Mouse (Mus musculus): Measurements from ENCODE around the gene Wdfy3. TPM values are rescaled to one million over a fixed set of nuclear protein-coding genes. Genes with fewer than 3 reads are reported as not detected.

Wdfy3 gene
- polyA plus RNA-seq, 1 experiment from 2014 or later, result 29.0 TPM

DNA sequence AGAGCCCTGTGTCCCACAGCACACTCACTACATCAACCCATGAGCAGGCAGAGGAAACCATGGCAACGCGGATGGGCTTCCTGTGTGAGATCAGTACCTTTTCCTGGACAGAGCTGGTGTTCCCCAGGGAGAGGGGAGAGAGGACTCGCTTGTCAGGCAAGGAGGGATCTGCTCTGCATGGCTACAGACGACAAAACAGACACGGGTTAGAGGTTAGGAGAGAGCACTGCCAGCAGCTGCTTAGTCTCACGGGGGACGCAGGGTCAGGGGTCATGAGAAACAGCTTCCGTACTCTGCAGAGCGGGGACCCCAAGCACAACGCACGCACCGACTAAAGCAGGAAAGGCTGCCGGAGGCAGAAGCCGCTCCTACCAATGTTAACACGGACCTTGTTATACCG, 133.8 kb downstream of the Wdfy3 start:
- H3K36me3 ChIP-seq (ENCODE audit: control insufficient read depth, insufficient read depth, low read length), result peaks cover 8% of the 10 kb centered on the region
- H3K27ac ChIP-seq (ENCODE audit: low read depth, low read length), result no peak overlapping the region
- WGBS, result 57% methylated on average over 16 of the region's 16 CpGs
- 0 out of 2 replicates have a peak, but pooled peaks have one; percentile 35 for ATAC-seq (ENCODE audit: insufficient read depth, low FRiP score, low TSS enrichment)
- no peak overlapping the region for H3K4me2 ChIP-seq (ENCODE audit: low read depth)
- DNase-seq (ENCODE audit: low spot score), result peak; percentile 43
- no peaks in the 10 kb centered on the region for H3K9me3 ChIP-seq (ENCODE audit: control insufficient read depth, low read length)
- no peak overlapping the region for H3K9ac ChIP-seq (ENCODE audit: low read length)
- H3K27me3 ChIP-seq (ENCODE audit: control insufficient read depth, insufficient read depth, low read length), result no peaks in the 10 kb centered on the region
- no peak overlapping the region for H3K4me3 ChIP-seq (ENCODE audit: low read depth, low read length)
- H3K4me1 ChIP-seq (ENCODE audit: control insufficient read depth, insufficient read depth, low read length), result no peaks in the 10 kb centered on the region

DNA sequence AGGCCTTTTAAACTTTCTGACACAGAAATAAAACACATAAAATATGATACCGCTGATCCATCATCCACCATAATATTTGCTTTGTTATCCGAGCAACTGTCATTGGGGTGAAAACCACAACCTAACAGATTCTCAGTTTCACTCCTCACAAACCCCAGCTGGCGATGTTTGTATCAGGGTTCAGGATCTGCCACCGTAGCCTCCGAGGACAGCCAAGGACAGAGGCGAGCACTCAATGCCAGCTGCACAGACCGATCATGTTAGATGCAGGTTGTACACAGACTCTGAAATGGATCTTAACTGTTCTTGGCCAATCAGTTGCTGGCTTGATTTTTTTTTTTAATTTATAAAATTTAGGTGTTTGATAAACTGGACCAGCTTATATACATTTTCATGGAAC, 135.1 kb downstream of the Wdfy3 start:
- Histone ChIP-seq H3K36me3 (ENCODE audit: control insufficient read depth, insufficient read depth, low read length) (peaks cover 16% of the 10 kb centered on the region; the same call in 1 of the 2 replicates), H3K4me1 (ENCODE audit: control insufficient read depth, insufficient read depth, low read length) (no peaks in the 10 kb centered on the region), H3K4me2 (ENCODE audit: low read depth) (no peak overlapping the region), H3K9ac (ENCODE audit: low read length) (no peak overlapping the region), H3K9me3 (ENCODE audit: control insufficient read depth, low read length) (no peaks in the 10 kb centered on the region), H3K27ac (ENCODE audit: low read depth, low read length) (no peak overlapping the region), H3K27me3 (ENCODE audit: control insufficient read depth, insufficient read depth, low read length) (no peaks in the 10 kb centered on the region), H3K4me3 (ENCODE audit: low read depth, low read length) (no peak overlapping the region)
- no peak for ATAC-seq (ENCODE audit: insufficient read depth, low FRiP score, low TSS enrichment)
- no peak for DNase-seq (ENCODE audit: low spot score)
- 89% methylated on average over 7 of the region's 7 CpGs for WGBS

DNA sequence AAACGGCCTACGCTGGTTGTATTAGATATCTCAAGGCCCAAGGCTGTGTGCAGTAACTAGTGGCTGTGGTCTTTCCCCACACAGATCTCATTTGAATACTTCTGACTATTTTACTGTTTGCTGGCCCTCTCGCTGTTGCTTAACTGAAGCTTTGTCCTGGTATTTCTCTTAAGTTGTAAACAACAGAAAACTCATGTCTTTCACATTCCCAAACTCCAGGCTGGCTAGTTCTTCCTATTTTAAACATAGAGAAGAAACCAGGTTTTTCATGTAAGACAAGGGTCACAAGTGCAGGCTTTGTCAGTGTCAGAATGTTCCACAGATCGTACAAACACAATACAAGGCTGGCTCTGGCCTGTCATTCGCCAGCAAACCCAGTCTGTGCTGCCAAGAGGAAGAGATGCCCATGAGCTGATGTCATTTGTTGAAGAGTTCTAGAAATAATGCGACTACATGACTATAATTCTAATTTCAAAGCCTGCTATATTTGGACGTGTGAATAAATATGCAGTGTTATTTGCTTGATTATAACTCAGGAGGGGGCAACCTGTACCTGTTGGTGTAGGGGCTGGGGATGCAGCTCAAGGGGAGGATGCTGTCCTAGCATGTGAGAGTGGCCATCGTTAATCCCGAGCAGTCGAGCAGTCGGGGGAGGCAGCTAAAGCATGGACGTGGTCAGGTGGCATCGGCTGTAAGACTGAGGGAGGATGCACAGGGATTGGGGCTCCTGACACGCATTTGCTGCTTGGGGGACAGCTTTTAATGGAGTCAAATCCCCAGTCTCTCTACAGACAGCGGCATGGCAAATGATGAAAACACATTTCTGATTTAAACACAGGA, 136.5 kb downstream of the Wdfy3 start:
- WGBS, result 88% methylated on average over 15 of the region's 15 CpGs
- H3K9me3 ChIP-seq (ENCODE audit: control insufficient read depth, low read length), result no peaks in the 10 kb centered on the region

DNA sequence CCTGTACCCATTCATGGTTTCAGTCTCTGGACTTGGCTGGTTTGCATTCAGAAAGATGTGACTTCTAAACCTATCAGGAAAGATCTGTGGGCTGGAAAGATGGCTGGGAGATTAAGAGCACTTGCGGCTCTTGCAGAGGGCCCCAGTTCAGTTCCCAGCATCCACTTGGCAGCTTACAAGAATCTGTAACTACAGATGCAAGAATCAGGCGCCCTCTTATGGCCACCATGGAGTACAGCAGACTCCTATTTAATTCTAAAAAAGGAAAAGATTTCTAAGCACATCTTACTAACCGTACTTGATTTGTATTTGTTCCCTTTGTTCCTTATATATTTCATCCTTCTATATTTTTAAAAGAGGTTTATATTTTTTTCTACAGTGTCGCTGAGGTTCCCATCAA, 137.7 kb downstream of the Wdfy3 start:
- H3K36me3 ChIP-seq (ENCODE audit: control insufficient read depth, insufficient read depth, low read length), result peaks cover 16% of the 10 kb centered on the region; the same call in 1 of the 2 replicates
- no peaks in the 10 kb centered on the region for H3K9me3 ChIP-seq (ENCODE audit: control insufficient read depth, low read length)
- ATAC-seq (ENCODE audit: insufficient read depth, low FRiP score, low TSS enrichment) (no peak), DNase-seq (ENCODE audit: low spot score) (no peak)
- no peak overlapping the region for H3K9ac ChIP-seq (ENCODE audit: low read length)
- no peak overlapping the region for H3K4me3 ChIP-seq (ENCODE audit: low read depth, low read length)
- WGBS, result 67% methylated on average over 4 of the region's 4 CpGs
- no peak overlapping the region for H3K27ac ChIP-seq (ENCODE audit: low read depth, low read length)
- H3K4me1 ChIP-seq (ENCODE audit: control insufficient read depth, insufficient read depth, low read length), result no peaks in the 10 kb centered on the region
- H3K4me2 ChIP-seq (ENCODE audit: low read depth), result no peak overlapping the region
- no peaks in the 10 kb centered on the region for H3K27me3 ChIP-seq (ENCODE audit: control insufficient read depth, insufficient read depth, low read length)

More for the DNA sequence above, 136.5 kb downstream of the Wdfy3 start:
- Histone ChIP-seq H3K36me3 (ENCODE audit: control insufficient read depth, insufficient read depth, low read length) (peaks cover 17% of the 10 kb centered on the region; the same call in 1 of the 2 replicates), H3K9ac (ENCODE audit: low read length) (no peak overlapping the region), H3K4me2 (ENCODE audit: low read depth) (no peak overlapping the region), H3K4me3 (ENCODE audit: low read depth, low read length) (no peak overlapping the region), H3K4me1 (ENCODE audit: control insufficient read depth, insufficient read depth, low read length) (no peaks in the 10 kb centered on the region), H3K27ac (ENCODE audit: low read depth, low read length) (no peak overlapping the region), H3K27me3 (ENCODE audit: control insufficient read depth, insufficient read depth, low read length) (no peaks in the 10 kb centered on the region)
- ATAC-seq (ENCODE audit: insufficient read depth, low FRiP score, low TSS enrichment) (no peak), DNase-seq (ENCODE audit: low spot score) (no peak)

DNA sequence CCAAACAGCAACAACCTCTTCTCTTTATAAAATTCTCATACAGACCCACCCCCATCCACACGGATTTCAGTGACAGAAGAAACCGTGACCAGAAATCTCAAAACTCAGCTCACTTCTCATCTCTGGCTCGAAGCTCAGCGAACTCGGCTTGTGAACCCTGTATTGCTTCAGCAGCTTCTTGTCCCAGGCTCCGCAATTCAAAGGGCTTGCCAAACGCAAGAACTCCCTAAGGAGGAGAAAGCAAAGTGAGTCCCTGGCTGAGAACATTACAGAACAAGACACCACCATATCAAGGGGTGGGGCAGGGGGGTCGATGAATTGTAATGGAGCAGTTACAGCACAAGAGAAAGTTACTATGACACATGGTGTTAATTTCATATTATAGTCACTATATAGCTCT, 143.4 kb downstream of the Wdfy3 start:
- H3K27me3 ChIP-seq (ENCODE audit: control insufficient read depth, insufficient read depth, low read length), result no peaks in the 10 kb centered on the region
- no peak overlapping the region for H3K4me2 ChIP-seq (ENCODE audit: low read depth)
- H3K4me1 ChIP-seq (ENCODE audit: control insufficient read depth, insufficient read depth, low read length), result peaks cover 3% of the 10 kb centered on the region; the same call in 1 of the 2 replicates
- 93% methylated on average over 8 of the region's 8 CpGs for WGBS
- DNase-seq (ENCODE audit: low spot score) (no peak), ATAC-seq (ENCODE audit: insufficient read depth, low FRiP score, low TSS enrichment) (no peak)
- no peak overlapping the region for H3K4me3 ChIP-seq (ENCODE audit: low read depth, low read length)
- no peak overlapping the region for H3K9ac ChIP-seq (ENCODE audit: low read length)
- no peaks in the 10 kb centered on the region for H3K9me3 ChIP-seq (ENCODE audit: control insufficient read depth, low read length)
- H3K27ac ChIP-seq (ENCODE audit: low read depth, low read length), result no peak overlapping the region
- H3K36me3 ChIP-seq (ENCODE audit: control insufficient read depth, insufficient read depth, low read length), result peaks cover 11% of the 10 kb centered on the region

DNA sequence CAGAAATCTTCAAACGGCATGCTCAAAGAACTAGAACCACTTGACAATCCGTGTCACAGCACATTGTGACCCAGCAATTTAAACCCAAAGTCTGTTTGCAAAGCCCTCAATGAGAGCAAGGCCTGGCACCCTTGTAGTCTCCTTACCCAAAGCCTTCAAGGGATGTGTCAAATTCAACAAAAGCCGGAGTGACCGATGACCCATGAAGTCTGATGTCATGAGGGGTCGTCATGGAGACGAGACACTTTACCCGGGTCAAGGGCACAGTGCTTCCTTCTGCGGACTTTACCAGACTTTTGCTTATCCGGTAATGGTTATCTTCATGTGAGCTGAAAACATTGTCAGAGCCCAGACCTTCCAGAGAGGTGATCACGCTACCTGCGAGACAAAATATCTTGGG, 146.0 kb downstream of the Wdfy3 start:
- H3K4me1 ChIP-seq (ENCODE audit: control insufficient read depth, insufficient read depth, low read length), result peaks cover 3% of the 10 kb centered on the region; the same call in 1 of the 2 replicates
- ATAC-seq (ENCODE audit: insufficient read depth, low FRiP score, low TSS enrichment) (no peak), DNase-seq (ENCODE audit: low spot score) (peak; percentile 26)
- H3K27ac ChIP-seq (ENCODE audit: low read depth, low read length), result no peak overlapping the region
- WGBS, result 50% methylated on average over 11 of the region's 11 CpGs
- H3K9me3 ChIP-seq (ENCODE audit: control insufficient read depth, low read length), result no peaks in the 10 kb centered on the region
- H3K36me3 ChIP-seq (ENCODE audit: control insufficient read depth, insufficient read depth, low read length), result peaks cover 14% of the 10 kb centered on the region
- no peak overlapping the region for H3K4me3 ChIP-seq (ENCODE audit: low read depth, low read length)
- H3K4me2 ChIP-seq (ENCODE audit: low read depth), result no peak overlapping the region
- no peaks in the 10 kb centered on the region for H3K27me3 ChIP-seq (ENCODE audit: control insufficient read depth, insufficient read depth, low read length)
- no peak overlapping the region for H3K9ac ChIP-seq (ENCODE audit: low read length)

DNA sequence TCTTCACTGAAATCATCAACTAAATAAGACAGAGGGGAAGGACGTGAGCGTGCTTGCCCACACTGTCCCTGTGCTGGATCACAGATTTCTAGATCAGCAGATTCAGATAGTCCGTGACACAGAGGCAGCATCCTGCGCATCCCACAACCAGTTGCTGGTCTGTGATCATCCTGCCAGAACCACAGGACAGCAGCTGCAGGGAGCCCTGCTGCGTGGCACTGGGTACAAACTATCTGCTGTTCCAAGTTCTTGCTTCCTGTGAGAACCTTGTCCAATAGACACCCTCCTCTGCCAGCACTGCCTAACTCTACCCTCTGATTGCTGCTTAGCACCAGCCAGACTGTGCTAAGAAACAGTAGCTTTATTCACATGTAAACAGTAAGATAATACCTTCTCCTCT, 150.2 kb downstream of the Wdfy3 start:
- no peak for DNase-seq (ENCODE audit: low spot score)
- WGBS, result 95% methylated on average over 5 of the region's 5 CpGs

DNA sequence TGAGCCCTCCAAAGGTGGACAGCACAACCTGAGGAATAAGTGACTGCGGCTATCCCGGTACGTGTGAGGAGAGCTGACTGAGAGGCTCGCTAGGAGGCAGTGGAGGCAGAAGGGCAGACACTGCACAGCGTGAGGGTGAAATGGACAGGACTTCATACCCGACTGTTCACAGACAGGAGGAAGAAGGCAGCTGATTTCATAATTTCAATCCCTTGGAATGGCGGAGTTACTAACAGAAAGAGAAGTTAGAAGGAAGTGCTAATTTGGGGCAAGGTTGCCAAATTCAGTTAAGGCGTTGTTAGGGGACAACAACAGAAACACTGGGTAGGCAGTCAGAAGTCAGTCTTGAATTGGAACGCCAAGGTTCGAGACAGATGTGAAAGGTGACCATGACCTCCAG, 160.3 kb downstream of the Wdfy3 start:
- H3K36me3 ChIP-seq (ENCODE audit: control insufficient read depth, insufficient read depth, low read length), result peaks cover 19% of the 10 kb centered on the region
- no peak overlapping the region for H3K27ac ChIP-seq (ENCODE audit: low read depth, low read length)
- no peak overlapping the region for H3K9ac ChIP-seq (ENCODE audit: low read length)
- ATAC-seq (ENCODE audit: insufficient read depth, low FRiP score, low TSS enrichment), result no peak
- H3K9me3 ChIP-seq (ENCODE audit: control insufficient read depth, low read length), result no peaks in the 10 kb centered on the region
- WGBS, result 96% methylated on average over 10 of the region's 10 CpGs
- H3K4me1 ChIP-seq (ENCODE audit: control insufficient read depth, insufficient read depth, low read length), result no peaks in the 10 kb centered on the region
- no peak overlapping the region for H3K4me3 ChIP-seq (ENCODE audit: low read depth, low read length)
- no peak overlapping the region for H3K4me2 ChIP-seq (ENCODE audit: low read depth)
- no peak for DNase-seq (ENCODE audit: low spot score)
- no peaks in the 10 kb centered on the region for H3K27me3 ChIP-seq (ENCODE audit: control insufficient read depth, insufficient read depth, low read length)

More for the DNA sequence above, 150.2 kb downstream of the Wdfy3 start:
- H3K4me3 ChIP-seq (ENCODE audit: low read depth, low read length), result no peak overlapping the region
- no peaks in the 10 kb centered on the region for H3K9me3 ChIP-seq (ENCODE audit: control insufficient read depth, low read length)
- no peak for ATAC-seq (ENCODE audit: insufficient read depth, low FRiP score, low TSS enrichment)
- peaks cover 18% of the 10 kb centered on the region; the same call in 1 of the 2 replicates for H3K36me3 ChIP-seq (ENCODE audit: control insufficient read depth, insufficient read depth, low read length)
- peaks cover 3% of the 10 kb centered on the region; the same call in 1 of the 2 replicates for H3K4me1 ChIP-seq (ENCODE audit: control insufficient read depth, insufficient read depth, low read length)
- H3K27ac ChIP-seq (ENCODE audit: low read depth, low read length), result no peak overlapping the region
- no peak overlapping the region for H3K4me2 ChIP-seq (ENCODE audit: low read depth)
- no peaks in the 10 kb centered on the region for H3K27me3 ChIP-seq (ENCODE audit: control insufficient read depth, insufficient read depth, low read length)
- no peak overlapping the region for H3K9ac ChIP-seq (ENCODE audit: low read length)

DNA sequence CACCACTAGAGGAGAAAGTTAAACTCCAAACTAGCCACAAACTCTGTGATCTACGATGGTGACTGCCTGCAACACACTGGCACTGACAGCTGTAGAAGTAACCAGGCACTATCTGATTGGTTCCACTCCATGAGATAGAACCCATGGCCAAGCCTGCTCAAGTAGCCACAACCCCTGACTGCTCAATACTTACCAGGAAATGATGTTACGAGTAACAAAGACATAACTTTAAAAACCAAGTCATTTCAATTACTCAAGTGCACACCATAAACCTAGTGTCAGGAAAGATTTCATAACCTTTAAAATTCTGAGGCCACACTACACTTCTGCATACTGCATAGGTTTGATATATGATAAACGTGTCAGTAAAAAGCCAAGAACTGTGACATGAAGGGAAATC, 164.1 kb downstream of the Wdfy3 start:
- Histone ChIP-seq H3K27ac (ENCODE audit: low read depth, low read length) (no peak overlapping the region), H3K4me3 (ENCODE audit: low read depth, low read length) (no peak overlapping the region), H3K9ac (ENCODE audit: low read length) (no peak overlapping the region), H3K4me1 (ENCODE audit: control insufficient read depth, insufficient read depth, low read length) (no peaks in the 10 kb centered on the region), H3K36me3 (ENCODE audit: control insufficient read depth, insufficient read depth, low read length) (peaks cover 23% of the 10 kb centered on the region), H3K4me2 (ENCODE audit: low read depth) (no peak overlapping the region), H3K27me3 (ENCODE audit: control insufficient read depth, insufficient read depth, low read length) (no peaks in the 10 kb centered on the region), H3K9me3 (ENCODE audit: control insufficient read depth, low read length) (no peaks in the 10 kb centered on the region)
- no peak for DNase-seq (ENCODE audit: low spot score)
- no peak for ATAC-seq (ENCODE audit: insufficient read depth, low FRiP score, low TSS enrichment)
- 93% methylated on average over 3 of the region's 3 CpGs for WGBS
